ENCODE assay signal across 21 mouse cellular contexts in the genomic region with DNA sequence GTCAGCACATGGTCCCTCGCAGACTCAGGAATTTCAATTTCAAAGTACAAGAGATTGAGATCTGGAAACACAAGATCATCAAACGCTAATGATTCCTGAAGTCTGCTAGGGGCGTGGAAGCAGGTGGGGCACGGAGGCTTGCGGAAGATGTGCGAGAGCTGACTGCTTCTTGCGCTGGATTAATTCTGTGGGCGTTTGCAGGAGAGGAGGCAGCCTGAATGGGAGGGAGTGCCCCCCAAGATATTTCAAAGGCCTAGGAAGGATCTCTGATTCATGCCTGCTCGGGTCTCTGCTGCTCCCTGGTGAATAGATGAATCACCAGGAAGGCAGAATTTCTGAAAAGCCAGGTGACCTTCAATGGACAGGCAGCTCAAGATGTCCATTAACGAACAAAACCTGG.
DNase-seq lines count a peak whose midpoint lies in the region; ATAC-seq and TF ChIP-seq lines count a peak whose summit lies in the region.
"Had no signal": no experiment of that assay in that cellular context is flagged by ENCODE, and none has a peak within 500 bp of the region (broad histone marks: within the 10 kb centered on the region; RNA-seq: fewer than 3 reads in every experiment).

No protein-coding gene starts in this region.

- no peak overlapping the region for H3K4me3 ChIP-seq in hindbrain, embryonic 16.5 days (ENCODE audit: low read length)
- no peak overlapping the region for H3K4me3 ChIP-seq in hindbrain, embryonic 12.5 days
- H3K4me3 ChIP-seq in lung, adult 2 months (replicated peaks; ENCODE audit: extremely low read depth, low read depth, low read length): no peak overlapping the region
- H3K4me3 ChIP-seq: embryonic facial prominence, embryonic 13.5 days; forebrain, embryonic 10.5 days; limb, embryonic 10.5 days; liver, embryonic 12.5 days; megakaryocyte, embryonic 14.5 days had no signal

- H3K27ac ChIP-seq in hindbrain, embryonic 16.5 days (ENCODE audit: low read depth, low read length): no peak overlapping the region
- no peak overlapping the region for H3K27ac ChIP-seq in hindbrain, embryonic 12.5 days
- H3K27ac ChIP-seq: embryonic facial prominence, embryonic 13.5 days; forebrain, embryonic 10.5 days; limb, embryonic 10.5 days; liver, embryonic 12.5 days; stomach, postnatal 0 days had no signal

- TF ChIP-seq CTCF in lung, adult 2 months (IDR thresholded peaks at IDR 0.05; ENCODE audit: insufficient read depth, low read length): no peak

- no peak for TF ChIP-seq POLR2A in lung, adult 2 months (IDR thresholded peaks at IDR 0.05; ENCODE audit: borderline replicate concordance, extremely low read depth, low read depth, low read length)

- no peaks in the 10 kb centered on the region for H3K27me3 ChIP-seq in hindbrain, embryonic 16.5 days (replicated peaks; ENCODE audit: control insufficient read depth, insufficient read depth, low read length)
- H3K27me3 ChIP-seq in hindbrain, embryonic 12.5 days: no peaks in the 10 kb centered on the region
- H3K27me3 ChIP-seq: CH12.LX; embryonic facial prominence, embryonic 13.5 days; liver, embryonic 12.5 days; megakaryocyte, embryonic 14.5 days had no signal

- WGBS in hindbrain, embryonic 16.5 days: 42% methylated on average over 10 of the region's 10 CpGs
- WGBS in hindbrain, embryonic 12.5 days: 51% methylated on average over 10 of the region's 10 CpGs
- 34% methylated on average over 10 of the region's 10 CpGs for WGBS in lung, adult 2 months

- H3K4me2 ChIP-seq in hindbrain, embryonic 16.5 days (ENCODE audit: low read length): peak overlapping the region; percentile 17; the same call in 1 of the 2 replicates
- no peak overlapping the region for H3K4me2 ChIP-seq in hindbrain, embryonic 12.5 days (replicated peaks)
- H3K4me2 ChIP-seq: embryonic facial prominence, embryonic 13.5 days; heart, embryonic 11.5 days; liver, embryonic 12.5 days had no signal

- H3K9me3 ChIP-seq in hindbrain, embryonic 16.5 days (ENCODE audit: control insufficient read depth, low read length): no peaks in the 10 kb centered on the region
- no peaks in the 10 kb centered on the region for H3K9me3 ChIP-seq in hindbrain, embryonic 12.5 days (replicated peaks)
- H3K9me3 ChIP-seq: embryonic facial prominence, embryonic 13.5 days; forebrain, embryonic 10.5 days; limb, embryonic 10.5 days; liver, embryonic 12.5 days; megakaryocyte, embryonic 14.5 days had no signal

- peak; percentile 20 to 65 for DNase-seq in adrenal gland, adult (ENCODE audit: inconsistent age in 2 of 2, low spot score in 1 of 2)
- DNase-seq in adrenal gland, postnatal 25 days: no peak
- DNase-seq in right cerebral cortex, postnatal 10 days (ENCODE audit: low spot score in 2 of 2): peak; percentile 28 to 34
- no peak for DNase-seq in right cerebral cortex, postnatal 36 days (ENCODE audit: low spot score in 2 of 2)
- DNase-seq in lung, adult 2 months: no peak
- no peak for DNase-seq in adipocyte (ENCODE audit: low spot score)
- DNase-seq: cerebellum, postnatal 36 days; kidney, adult 18-20 months; kidney, postnatal 25 days; layer of hippocampus, adult 9-11 months; thymus, postnatal 14 days had no signal

- H3K36me3 ChIP-seq in hindbrain, embryonic 16.5 days (ENCODE audit: control insufficient read depth, insufficient read depth, low read length): no peaks in the 10 kb centered on the region
- H3K36me3 ChIP-seq in hindbrain, embryonic 12.5 days: no peaks in the 10 kb centered on the region
- H3K36me3 ChIP-seq: embryonic facial prominence, embryonic 13.5 days; forebrain, embryonic 10.5 days; limb, embryonic 10.5 days; liver, embryonic 12.5 days had no signal

- no peaks in the 10 kb centered on the region; the same call in 1 of the 2 replicates for H3K4me1 ChIP-seq in hindbrain, embryonic 16.5 days (ENCODE audit: control insufficient read depth, insufficient read depth, low read depth, low read length)
- H3K4me1 ChIP-seq in hindbrain, embryonic 12.5 days: no peaks in the 10 kb centered on the region; the same call in none of the 2 replicates
- no peaks in the 10 kb centered on the region for H3K4me1 ChIP-seq in lung, adult 2 months (ENCODE audit: control insufficient read depth, insufficient read depth, low read length)
- H3K4me1 ChIP-seq: embryonic facial prominence, embryonic 13.5 days; limb, embryonic 10.5 days; liver, embryonic 12.5 days; megakaryocyte, embryonic 14.5 days had no signal

- H3K9ac ChIP-seq in hindbrain, embryonic 16.5 days (ENCODE audit: low read depth, low read length): no peak overlapping the region; the same call in 1 of the 2 replicates
- no peak overlapping the region for H3K9ac ChIP-seq in hindbrain, embryonic 12.5 days
- H3K9ac ChIP-seq: embryonic facial prominence, embryonic 13.5 days; liver, embryonic 12.5 days had no signal

- no peak for ATAC-seq in hindbrain, embryonic 16.5 days
- ATAC-seq in hindbrain, embryonic 12.5 days (ENCODE audit: low FRiP score): no peak
- ATAC-seq: liver, embryonic 12.5 days had no signal

Comparison
In these comparisons a context has a peak if more than half of its experiments do, and no peak if none do; other contexts are left out.
1. DNase-seq: peak in adrenal gland, adult (2 of 2) and right cerebral cortex, postnatal 10 days (2 of 2); none in adrenal gland, postnatal 25 days (single experiment), right cerebral cortex, postnatal 36 days (0 of 2), lung, adult 2 months (single experiment) and adipocyte (single experiment).